Mouse (Mus musculus) spleen, postnatal 4 days (tissue): ENCODE results near the gene Gbgt1.

Source experiments
- DNase-seq, 2 experiments: peaks; one replicate each; pipeline ENCODE4 v3.0.0; 2022; ENCODE audit warnings: low spot score in 2 of 2

The Gbgt1 gene

DNA sequence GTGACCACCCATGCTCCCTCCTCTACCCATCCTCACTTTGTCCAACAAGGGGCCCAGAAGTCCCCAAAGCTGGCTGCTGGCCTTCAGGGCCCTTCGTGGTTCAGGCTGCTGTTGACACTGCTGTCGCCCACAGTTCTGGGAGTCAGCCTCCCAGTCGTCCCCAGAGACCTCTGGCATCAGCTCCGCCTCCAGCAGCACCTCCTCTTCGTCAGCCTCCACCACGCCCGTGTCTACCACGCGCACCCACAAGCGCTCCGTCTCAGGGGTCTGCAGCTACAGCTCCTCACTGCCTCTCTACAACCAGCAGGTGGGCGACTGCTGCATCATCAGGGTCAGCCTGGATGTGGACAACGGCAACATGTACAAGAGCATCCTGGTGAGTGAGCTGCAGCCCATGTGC lies 52.5 kb downstream of the Gbgt1 start:
- DNase-seq = no peak

GRCm38 (mm10) chr2:28552301-28552700 lies 55.6 kb downstream of the Gbgt1 start:
- no peak for DNase-seq
